Mouse (Mus musculus) embryo, embryonic 10.5 days (tissue): Measurements from ENCODE around the gene Hsd17b1.
A peak's percentile ranks its signal among the peaks of the same experiment; 100 is the strongest.
"Not testable (repeated sequence)": the region's sequence is repeated elsewhere in the genome, so short reads cannot be mapped to it uniquely, and the experiment has no call there.

Source experiments
- DNase-seq: peaks from one replicate; pipeline ENCODE4 v3.0.0-alpha.2; 2015; ENCODE audit warnings: low spot score

Hsd17b1 gene

GRCm38 (mm10) chr11:101086323-101086674 lies 8.1 kb downstream of the Hsd17b1 start:
- no peak for DNase-seq

GRCm38 (mm10) chr11:101086756-101087681 lies 8.8 kb downstream of the Hsd17b1 start, which contains the start of gene Mlx:
Mlx (plus strand) TSS chr11:101087277.
- DNase-seq = peak; percentile 96

- DNase-seq = no peak
These were observed 9.5 kb downstream of the Hsd17b1 start for GRCm38 (mm10) chr11:101087682-101088055.

- DNase-seq = no peak
These were observed 11.7 kb downstream of the Hsd17b1 start for GRCm38 (mm10) chr11:101089931-101090330.

GRCm38 (mm10) chr11:101094930-101095313 lies 16.7 kb downstream of the Hsd17b1 start:
- DNase-seq = no peak

- DNase-seq = peak; percentile 98
These were observed 17.3 kb downstream of the Hsd17b1 start, which contains the start of gene Psmc3ip for GRCm38 (mm10) chr11:101095314-101096024. Psmc3ip (minus strand) TSS chr11:101095436.

GRCm38 (mm10) chr11:101098231-101098630 lies 20.0 kb downstream of the Hsd17b1 start:
- no peak for DNase-seq

GRCm38 (mm10) chr11:101103011-101103410 lies 24.8 kb downstream of the Hsd17b1 start:
- DNase-seq = no peak

- DNase-seq = no peak
These were observed 31.1 kb downstream of the Hsd17b1 start for GRCm38 (mm10) chr11:101109351-101109750.

GRCm38 (mm10) chr11:101110708-101111107 lies 32.5 kb downstream of the Hsd17b1 start:
- no peak for DNase-seq

GRCm38 (mm10) chr11:101111178-101111577 lies 33.0 kb downstream of the Hsd17b1 start:
- no peak for DNase-seq

GRCm38 (mm10) chr11:101112186-101112585 lies 34.0 kb downstream of the Hsd17b1 start:
- no peak for DNase-seq

- DNase-seq = no peak
These were observed 37.4 kb downstream of the Hsd17b1 start for GRCm38 (mm10) chr11:101115564-101115963.

GRCm38 (mm10) chr11:101118105-101118504 lies 39.9 kb downstream of the Hsd17b1 start:
- DNase-seq = no peak

GRCm38 (mm10) chr11:101119131-101119760 lies 41.0 kb downstream of the Hsd17b1 start:
- DNase-seq = no peak

GRCm38 (mm10) chr11:101119761-101120544 lies 41.7 kb downstream of the Hsd17b1 start, which contains the start of the genes Retreg3 and Tubg1:
Retreg3 (minus strand) TSS chr11:101119893.
Tubg1 (plus strand) TSS chr11:101119938.
- peak; percentile 99 for DNase-seq

- no peak for DNase-seq
These were observed 42.5 kb downstream of the Hsd17b1 start for GRCm38 (mm10) chr11:101120545-101121188.

- not testable (repeated sequence) for DNase-seq
These were observed 46.3 kb downstream of the Hsd17b1 start for GRCm38 (mm10) chr11:101124494-101124893.

- not testable (repeated sequence) for DNase-seq
These were observed 46.8 kb downstream of the Hsd17b1 start for GRCm38 (mm10) chr11:101125008-101125407.

- no peak for DNase-seq
These were observed 48.9 kb downstream of the Hsd17b1 start for GRCm38 (mm10) chr11:101127075-101127474.

- DNase-seq = no peak
These were observed 50.9 kb downstream of the Hsd17b1 start for GRCm38 (mm10) chr11:101128996-101129577.
